Mouse (Mus musculus) ES-CJ7 (cell line): ENCODE data around the gene Gclc.

Experiments used
- DNase-seq: peaks from one replicate; pipeline ENCODE4 v3.0.0; 2011; ENCODE audit warnings: low read depth, low spot score

Gene Gclc

DNA sequence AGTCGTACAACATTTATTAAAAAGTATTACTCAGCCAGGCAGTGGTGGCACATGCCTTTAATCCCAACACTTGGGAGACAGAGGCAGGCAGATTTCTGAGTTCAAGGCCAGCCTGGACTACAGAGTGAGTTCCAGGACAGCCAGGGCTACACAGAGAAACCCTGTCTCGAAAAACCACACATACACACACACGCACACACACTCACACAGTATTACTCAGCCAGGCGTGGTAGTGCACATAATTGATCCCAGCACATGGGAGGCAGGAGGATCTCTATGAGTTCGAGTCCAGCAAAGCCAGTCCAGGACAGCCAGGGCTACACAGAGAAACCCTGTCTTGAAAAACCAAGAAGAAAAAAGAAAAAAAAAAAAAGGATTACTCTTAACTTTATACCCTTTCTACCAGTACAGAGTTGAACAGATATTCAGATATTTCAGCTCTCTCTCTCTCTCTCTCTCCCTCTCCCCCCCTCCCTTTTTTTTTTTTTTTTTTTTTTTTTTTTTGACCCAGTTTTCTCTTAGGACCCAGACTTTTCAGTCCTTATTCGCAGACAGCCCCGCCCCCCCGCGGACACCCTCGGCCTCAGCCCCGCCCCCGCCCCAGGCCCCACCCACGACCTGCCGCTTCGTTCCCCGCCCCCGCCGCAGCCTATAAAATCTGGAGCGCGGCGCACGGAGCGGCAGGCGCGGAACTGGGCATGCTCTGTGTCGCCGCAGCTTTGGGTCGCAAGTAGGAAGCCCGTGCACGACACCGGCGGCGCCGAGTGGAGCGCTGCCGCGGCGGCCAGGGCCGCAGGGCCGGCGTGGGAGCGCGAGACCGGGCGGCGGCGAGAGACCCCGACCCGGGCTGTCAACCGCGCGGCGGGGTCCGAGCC lies at the start of gene Gclc:
TSS of gene Gclc (plus strand) at position 683 of the 875 bp plus-strand sequence.
- DNase-seq, result peak; percentile 86

DNA sequence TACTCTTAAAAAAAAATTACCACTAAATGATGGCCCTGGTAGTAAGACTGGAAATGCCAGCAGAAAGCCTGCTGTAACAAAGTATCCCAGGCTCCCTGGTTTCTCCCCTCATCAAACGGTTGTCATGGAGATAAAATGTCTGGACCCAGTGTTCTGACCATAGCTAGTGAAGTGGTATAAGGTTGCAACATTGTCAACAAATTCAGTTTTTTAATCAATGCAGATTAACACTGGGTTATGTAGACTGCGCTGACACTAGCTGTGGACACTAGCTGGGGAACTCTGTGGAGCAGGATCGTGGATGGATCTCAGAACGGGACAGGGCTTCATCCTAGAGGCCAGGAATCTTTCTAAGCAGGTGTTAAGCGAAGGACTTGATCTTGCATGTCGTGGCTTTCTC lies 47.8 kb upstream of the Gclc start:
- DNase-seq, result no peak

DNA sequence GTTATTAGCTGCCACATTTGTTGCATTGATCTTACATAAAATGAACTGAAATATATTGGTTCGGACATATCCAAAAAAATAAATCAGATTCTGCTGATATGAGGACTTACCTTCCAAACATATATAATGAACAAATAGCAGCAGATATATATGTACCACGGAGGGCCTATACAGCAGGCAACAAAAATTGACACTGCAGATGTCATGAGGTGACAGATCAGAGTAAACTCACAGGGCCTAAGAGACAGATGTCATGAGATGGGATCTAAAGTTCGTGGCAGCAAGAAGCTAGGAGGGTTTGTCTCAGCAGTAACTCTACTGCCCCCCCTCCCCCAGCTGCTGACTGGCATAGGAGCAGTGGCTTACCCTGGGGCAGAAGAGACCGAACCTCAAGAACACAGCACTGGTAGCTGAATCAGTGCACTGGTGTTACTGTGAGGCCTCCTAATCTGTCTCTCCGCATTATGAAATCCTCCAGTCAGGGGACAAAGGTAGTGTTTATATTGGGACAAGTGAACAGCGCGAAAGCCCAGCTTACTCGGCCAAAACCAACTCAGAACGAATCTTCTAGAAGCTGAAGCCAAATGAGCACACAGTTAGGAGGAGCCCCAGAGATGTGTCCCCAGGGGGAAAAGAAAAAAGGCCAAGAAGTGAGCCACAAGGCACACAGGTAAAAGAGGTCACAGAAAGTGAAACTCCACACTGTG lies 46.7 kb upstream of the Gclc start:
- no peak for DNase-seq

DNA sequence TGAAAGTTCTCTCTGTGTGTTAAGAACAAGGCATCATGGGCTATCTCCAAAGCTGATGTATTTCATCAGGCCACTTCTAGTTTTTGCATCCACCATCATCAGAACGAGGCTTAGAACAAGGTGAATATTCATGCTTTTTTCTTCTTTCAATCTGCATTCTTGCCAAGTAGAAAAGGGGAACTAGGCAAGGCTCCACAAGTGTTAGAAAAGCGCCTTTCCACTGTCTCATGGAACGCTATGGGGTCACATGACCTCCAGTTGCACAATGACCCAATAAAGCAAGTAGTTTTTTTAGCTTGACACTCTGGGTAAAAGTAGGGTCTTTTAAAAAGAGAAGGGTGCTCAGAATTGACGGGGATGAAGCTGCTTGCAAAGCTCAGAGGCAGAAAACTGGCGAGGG lies 45.4 kb upstream of the Gclc start:
- no peak for DNase-seq

DNA sequence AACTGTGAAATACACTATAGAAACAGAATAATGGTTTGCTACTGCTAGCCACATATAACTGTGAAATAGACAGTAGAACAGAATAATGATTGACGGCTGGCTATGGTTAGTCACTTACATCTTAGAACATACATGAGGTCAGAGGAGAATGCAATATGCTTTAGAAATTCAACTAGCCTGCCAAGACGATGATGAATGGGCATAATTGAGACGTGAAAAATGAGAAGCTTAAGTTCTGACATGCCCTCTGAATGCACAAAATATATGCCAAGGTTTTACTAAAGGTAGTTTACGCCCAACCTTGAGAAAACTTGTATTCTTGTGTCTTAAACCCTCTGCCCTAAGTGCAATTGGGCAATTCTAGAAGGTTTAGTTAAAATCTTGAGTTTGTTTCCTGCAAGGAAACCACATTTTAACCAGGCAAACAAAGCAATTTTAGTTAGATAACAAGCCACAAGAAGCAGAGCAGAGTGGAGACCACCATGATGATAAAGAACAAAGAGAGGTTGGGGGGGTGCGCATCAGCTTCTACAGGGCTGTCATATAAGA lies 43.2 kb upstream of the Gclc start:
- no peak for DNase-seq

DNA sequence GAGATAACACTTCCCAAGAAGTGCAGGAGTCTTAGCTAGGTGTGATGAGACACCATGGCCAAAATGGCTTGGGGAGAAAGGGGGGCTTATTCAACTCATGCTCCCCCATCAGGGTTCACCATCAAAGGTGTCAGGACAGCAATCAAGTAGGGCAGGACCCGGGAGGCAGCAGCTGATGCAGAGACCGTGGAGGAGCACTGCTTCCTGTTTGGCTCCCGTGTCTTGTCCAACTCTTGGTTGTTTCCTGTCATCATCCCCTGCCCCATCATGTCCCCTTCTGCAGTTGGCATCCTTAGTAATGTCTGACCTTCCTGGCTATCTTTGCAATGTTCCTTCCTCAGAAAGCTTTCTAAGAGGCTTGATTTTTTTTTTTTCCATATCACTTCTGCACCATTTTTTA lies 41.5 kb upstream of the Gclc start:
- no peak for DNase-seq

DNA sequence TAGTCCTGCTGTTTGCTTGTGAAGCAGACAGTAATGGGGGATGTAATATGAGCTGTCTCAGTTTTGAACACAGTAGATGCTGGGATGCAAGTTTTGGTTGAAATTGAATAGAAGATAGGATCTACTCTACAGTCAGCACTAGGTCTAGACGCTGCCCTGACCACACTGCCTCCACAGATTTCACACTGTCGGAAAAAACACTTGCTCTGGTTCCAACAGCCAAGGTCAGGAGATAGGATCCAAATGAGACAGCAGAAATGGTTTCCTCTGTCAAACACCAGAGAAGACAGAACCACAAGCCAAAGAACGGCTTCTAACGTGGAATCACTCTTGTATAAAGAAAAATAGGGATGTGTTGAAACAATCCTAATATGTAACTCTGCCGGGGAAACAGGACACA lies 41.0 kb upstream of the Gclc start:
- DNase-seq, result no peak

DNA sequence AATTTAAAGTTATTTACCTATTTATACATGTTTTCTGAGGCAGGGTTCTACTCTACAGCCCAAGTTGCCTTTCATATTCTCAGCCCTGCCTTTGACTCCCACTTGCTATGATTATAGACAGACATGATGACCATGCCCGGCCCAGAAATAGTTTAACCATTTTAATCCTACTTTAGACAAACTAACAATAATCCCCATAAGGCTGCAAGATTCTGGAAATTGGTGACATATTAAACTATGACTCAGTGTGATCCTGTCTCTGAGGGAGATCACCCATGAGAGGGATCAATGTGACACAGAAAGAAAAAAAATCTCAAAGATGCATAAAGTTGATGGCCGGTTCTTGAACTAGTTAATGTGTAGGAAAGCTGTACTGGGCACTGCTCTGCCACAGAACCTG lies 39.1 kb upstream of the Gclc start:
- DNase-seq, result no peak

DNA sequence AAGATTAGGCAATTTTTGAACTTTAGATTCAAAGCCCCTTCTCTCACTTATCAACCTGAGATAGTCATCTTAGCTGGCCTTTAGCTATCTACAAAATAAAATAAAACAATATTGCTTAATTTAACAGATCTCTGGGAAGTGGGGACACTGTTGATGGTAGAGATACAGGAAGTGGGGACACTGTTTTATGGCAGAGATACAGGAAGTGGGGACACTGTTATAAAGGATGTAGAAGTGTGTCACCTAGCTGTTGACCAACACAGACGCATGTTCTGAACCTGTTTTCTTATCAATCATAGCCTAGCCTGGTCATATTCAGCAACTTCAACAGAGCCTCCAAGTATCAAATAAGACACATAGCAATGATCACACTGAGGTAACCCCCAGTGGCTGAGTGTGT lies 38.3 kb upstream of the Gclc start:
- no peak for DNase-seq

DNA sequence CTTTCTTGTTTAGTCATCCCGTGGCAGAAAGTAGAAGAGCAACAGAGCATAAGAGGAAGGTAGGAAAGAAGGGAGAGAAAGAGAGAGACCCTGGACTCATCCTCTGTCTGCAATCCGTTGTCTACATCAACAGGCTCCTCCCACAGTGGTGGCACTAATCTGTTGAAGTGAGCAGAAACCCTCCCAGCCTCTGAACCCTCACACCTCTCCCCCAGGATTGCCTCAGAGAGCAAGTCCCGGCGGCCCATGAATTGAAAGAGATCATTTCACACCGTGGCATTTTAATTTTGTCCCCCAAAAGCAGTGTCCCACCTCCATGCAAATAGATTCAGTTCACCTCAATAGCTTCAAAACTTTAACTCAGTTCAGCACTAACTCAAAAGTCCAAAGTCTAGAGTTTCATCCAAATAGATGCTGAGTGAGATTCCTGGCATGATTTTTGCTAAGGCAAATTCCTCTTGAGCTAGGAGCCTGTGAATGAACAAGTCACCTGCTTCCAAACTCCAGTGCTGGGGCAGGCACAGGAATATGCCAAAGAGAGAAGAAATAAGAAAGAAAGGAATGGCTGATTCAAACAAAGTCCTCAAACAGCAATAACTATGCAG lies 36.4 kb upstream of the Gclc start:
- no peak for DNase-seq

DNA sequence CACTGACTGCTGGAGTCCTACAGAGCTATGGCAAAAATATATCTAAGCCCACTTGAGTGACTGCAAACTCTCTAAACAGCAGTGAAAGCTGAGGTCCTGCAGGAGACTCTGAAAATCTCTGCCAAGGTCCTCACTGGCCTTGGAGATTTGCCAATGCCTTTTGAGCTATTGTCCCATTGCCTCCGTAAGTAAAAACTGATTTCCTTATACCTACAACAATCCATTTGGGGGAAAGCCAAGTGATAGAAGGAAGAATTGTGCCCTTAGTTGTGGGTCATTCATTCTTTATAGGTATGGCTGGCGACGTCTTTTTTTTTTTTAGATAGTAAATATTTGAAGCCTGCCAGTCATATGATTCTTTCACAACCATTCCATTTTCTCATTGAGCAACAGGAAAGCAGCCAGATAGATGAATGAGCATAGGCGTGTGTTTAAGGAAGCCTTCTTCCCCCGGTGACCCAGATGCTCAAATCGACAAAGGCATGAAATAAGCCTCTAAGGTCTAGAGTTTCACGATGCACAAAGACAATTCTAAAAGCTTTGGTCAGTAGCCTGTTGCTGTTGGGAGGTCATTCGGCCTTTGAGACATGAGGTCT lies 35.4 kb upstream of the Gclc start:
- no peak for DNase-seq

DNA sequence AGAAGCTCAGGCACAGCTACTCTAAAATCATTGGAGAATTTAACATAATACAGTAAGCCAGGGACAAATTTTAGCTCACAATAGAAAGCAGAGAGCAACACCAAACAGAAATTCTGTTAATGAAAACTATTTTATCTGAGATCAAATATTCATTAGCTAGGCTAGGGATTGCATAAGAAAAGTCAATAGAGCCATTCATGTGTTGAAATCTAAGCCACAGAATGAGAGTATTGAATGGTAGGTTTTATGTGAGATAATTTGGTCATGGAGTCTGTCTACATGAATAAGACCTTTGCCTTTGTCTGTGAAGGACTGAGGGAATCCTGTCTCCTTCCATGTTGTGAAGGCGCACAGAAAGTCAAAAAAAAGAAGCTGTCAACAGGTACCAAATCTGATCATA lies 34.7 kb upstream of the Gclc start:
- no peak for DNase-seq

DNA sequence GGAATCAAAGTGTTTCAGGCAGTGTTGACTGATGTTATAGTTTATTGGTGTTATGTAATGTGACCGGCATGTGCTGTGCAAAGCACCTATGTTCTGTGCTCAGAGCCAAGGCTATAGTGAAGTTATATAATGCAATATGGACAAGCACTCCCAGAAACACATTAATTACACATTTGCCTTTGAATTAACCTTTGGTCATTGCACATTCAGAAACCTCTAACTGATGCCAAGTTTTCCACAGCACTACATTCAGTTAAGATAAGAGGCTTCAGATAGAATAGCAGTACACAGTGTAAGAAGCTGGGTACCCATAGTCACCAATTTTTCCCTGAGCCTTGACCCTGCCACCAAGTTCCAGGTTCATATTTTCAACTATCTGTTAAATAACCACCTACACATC lies 32.0 kb upstream of the Gclc start:
- DNase-seq, result no peak

DNA sequence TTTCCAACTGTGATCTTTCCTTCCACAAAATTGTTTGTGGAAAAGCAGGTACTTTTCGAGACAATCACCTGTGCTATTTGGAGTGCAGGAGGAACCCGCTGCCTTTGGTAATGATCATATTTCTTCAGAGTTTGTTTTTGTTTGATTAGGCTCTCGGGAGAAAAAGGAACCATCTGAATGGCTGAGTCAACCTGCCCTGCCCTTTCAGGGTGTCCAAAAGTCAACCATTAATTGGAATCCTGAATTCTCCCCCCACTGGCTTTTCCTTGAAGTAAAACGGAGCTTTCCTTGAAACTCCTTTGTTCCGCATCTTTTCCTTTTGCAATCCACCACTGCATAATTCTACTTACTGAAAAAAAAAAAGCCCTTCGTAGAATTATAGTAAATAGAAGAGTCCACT lies 30.1 kb upstream of the Gclc start:
- DNase-seq, result no peak

DNA sequence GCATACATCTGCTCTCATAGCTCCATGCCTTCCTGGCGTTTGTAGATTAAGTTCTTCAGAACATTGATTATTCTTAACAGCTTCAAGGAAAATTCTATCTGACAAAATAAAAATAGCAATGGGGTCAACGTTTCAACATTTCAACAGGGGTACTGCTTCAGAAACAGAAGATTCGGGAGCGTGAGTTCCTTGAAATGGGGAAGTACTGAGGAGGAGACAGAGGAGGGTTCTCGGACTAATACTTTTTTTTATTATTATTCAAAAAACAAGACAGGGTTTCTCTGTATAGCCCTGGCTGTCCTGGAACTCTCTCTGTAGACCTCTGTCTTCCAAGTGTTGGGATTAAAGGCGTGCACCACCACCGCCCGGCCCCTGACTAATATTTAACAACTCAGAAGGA lies 28.9 kb upstream of the Gclc start:
- no peak for DNase-seq

DNA sequence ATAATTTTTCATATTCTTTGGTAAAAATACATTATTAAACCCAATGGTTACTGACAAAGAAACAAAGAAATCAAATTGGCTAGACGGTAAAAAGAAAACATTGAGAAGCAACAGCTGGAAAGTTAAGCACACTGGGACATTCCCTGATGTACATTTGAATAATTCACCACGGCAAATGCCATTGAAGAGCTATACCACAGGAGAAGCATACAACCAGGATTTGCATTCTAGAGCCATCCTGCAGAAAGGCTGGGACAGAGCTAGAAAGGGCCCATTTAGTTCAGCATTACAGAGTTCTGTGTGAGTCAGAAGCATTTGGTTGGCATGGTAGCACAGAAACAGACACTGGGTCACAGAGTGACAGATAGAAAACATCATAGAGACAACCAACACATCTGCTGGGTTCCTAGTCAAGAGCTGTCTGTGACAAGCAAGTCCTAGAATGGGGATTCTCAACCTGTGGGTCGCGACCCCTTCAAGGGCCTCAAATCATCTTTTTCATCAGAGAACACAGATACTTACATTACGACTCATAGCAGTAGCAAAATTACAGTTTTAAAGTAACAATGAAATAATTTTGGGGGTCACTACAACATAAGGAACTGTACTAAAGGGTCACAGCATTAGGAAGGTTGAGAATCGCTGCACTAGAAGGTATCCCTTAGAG lies 28.2 kb upstream of the Gclc start:
- DNase-seq, result no peak

DNA sequence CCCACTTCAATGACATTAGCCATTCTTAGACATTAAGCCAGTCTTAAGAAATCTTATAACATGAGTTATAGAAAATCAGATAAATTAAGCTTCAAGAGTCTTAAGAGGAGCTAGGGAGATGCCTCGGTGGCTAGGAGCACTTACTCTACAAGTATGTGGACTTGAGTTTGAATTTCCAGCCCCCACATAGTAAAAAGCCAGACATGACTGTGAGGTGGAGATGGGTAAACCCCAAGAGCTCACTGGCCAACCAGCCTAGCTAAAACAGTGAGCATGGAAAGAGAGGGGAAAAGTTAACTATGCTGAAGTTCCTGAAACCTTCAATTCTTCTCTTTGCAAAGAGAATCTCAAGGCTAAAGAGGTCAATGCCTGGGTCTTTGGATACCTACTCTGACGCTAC lies 27.3 kb upstream of the Gclc start:
- DNase-seq, result no peak

DNA sequence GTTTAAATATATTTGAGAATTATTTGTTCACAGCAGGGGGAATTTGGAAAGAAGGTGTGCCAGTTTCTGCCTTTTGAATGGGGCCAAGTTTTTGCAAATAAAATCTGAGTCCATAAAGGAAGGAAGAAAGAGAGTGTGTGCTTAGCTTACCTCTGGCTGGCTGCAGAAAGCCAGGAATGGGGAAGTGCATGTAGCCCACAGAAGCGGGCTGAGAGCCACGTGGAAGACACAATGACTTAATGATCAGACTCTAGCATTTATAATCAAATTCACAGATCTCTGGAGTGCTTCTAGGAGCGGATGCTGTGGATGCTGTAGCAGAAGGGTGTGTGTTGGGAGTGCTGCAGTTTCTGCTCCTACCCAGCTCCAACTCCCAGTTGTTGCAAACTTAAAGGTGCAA lies 22.3 kb upstream of the Gclc start:
- DNase-seq, result no peak

DNA sequence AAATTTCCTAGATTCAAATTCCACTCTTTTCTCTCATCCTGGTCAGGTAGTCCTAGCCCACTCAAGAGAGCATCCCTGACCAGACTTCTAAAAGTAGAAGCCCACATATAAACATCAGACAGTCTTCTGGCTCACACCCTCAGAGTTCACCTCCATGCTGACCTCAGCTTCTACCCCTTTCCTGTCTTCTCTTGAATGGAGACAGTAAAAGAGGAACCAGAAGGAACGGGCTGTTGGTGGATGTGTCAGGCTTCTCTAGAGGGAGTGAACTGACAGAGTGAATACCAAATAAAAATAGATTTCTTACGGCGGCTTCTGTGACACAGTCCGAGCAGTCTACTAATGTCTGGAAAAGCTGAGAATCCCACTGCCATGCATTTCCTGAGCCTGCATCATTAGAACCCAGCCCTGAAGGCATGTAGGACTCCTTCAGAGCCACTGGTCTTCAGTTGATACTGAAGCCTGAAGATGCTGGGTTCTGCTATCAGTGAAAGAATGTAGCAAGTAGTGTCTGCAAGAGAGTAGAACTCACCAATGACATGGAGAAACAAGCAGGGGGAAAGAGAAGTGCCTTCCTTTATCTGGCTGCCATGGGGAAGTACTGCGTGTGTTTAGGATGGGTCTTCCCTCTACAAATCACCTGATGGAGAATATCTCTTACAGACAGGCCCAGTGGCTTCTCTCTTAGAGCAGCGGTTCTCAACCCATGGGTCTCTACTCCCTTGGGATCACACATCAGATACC lies 16.9 kb upstream of the Gclc start:
- no peak for DNase-seq

DNA sequence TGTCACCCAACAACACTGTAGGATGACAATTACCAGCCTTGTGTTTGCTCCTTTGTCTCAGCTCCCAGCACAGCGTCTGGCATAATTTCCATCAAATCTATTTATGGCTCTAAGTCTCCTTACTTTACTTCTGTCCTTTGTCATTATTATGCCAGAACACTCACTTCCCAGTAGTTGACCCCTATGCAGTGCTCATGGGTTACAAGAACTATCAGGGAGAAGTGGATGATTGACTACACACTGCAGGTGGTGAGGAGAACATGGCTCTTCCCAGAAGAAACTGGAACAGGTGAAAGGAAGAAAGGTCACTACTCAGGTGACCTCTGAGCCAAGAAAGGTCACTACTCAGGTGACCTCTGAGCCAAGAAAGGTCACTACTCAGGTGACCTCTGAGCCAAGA lies 12.9 kb upstream of the Gclc start:
- DNase-seq, result peak; percentile 28

DNA sequence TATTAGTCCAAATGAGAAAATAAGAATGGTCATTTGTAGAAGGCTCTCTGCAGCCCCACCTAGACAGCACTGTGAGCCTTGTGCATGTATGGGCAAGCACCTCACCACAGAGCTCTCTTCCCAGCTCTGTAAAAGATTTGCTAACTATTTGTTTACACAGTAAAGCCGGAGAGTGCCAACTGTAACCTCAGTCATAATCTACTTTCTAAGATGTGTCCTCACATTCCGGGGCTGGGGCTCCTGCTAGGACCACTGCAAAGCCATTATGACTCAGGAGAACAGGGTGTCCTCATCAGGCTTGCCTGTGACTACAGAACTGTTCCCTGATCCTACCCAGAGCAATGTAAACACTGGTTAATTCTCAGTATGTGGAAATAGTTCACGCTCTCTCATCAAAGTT lies 9.5 kb upstream of the Gclc start:
- no peak for DNase-seq
